Mouse (Mus musculus): ENCODE measurements around the gene Gm20388. TPM values are rescaled to one million over a fixed set of nuclear protein-coding genes. Genes with fewer than 3 reads are reported as not detected.

Gm20388 gene
- polyA plus RNA-seq, 1 experiment from 2014 or later: not detected

DNA sequence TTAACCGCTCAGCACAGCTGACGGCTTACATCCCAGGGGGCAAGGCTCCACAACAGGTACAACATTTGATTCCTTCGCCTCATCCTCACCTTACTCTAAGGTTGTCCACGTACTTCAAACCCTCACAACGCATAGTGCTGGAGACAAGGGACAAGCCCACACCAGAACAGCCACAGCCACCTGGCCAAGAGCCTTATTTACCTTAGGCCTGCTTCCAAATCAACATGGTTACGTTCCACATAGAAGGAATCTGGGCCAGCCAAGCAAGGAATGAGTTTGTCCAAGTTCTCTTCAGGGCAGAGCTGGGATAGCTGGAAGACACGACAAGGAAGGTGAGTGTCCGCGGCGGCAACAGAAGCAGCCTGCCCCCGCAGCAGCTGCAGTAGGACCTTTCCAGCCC lies 1699.3 kb downstream of the Gm20388 start:
- H3K4me2 ChIP-seq (replicated peaks; ENCODE audit: low read depth): no peak overlapping the region
- 93% methylated on average over 11 of the region's 11 CpGs for WGBS
- no peak for ATAC-seq
- no peak overlapping the region for H3K9ac ChIP-seq (ENCODE audit: low read depth, low read length)
- no peak overlapping the region for H3K27ac ChIP-seq (ENCODE audit: low read depth, low read length)
- no peaks in the 10 kb centered on the region for H3K9me3 ChIP-seq (ENCODE audit: control insufficient read depth)
- H3K36me3 ChIP-seq (ENCODE audit: control insufficient read depth, insufficient read depth): peaks cover 58% of the 10 kb centered on the region
- H3K27me3 ChIP-seq (replicated peaks; ENCODE audit: control insufficient read depth, insufficient read depth, low read length): no peaks in the 10 kb centered on the region
- no peak overlapping the region for H3K4me3 ChIP-seq (ENCODE audit: low read depth, low read length)
- TF ChIP-seq CTCF (IDR thresholded peaks at IDR 0.05; ENCODE audit: low read depth): no peak
- no peaks in the 10 kb centered on the region for H3K4me1 ChIP-seq (replicated peaks; ENCODE audit: control insufficient read depth, insufficient read depth, low read length)

DNA sequence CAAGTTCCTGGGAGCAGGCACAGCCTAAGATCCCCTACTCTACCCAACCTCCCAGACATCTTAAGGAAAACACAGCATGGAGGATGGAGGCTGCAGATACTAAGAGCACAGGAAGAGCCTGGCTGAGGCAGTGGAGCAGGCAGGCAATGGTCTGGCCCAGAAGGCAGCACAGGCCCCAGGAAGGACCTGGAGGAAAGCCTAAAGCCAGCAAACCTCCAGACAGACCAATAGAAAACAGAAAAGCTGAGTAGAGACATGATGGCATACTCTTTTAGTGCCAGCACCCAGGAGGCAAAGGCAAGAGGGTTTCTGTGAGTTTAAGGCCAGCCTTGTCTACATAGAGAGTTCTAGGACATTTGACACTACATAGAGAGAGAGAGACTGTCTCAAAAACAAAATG lies 1702.8 kb downstream of the Gm20388 start:
- no peaks in the 10 kb centered on the region for H3K4me1 ChIP-seq (replicated peaks; ENCODE audit: control insufficient read depth, insufficient read depth, low read length)
- H3K27me3 ChIP-seq (replicated peaks; ENCODE audit: control insufficient read depth, insufficient read depth, low read length): no peaks in the 10 kb centered on the region
- no peak overlapping the region for H3K27ac ChIP-seq (ENCODE audit: low read depth, low read length)
- peaks cover 47% of the 10 kb centered on the region for H3K36me3 ChIP-seq (ENCODE audit: control insufficient read depth, insufficient read depth)
- TF ChIP-seq CTCF (IDR thresholded peaks at IDR 0.05; ENCODE audit: low read depth): no peak
- H3K9me3 ChIP-seq (ENCODE audit: control insufficient read depth): no peaks in the 10 kb centered on the region
- H3K4me3 ChIP-seq (ENCODE audit: low read depth, low read length): no peak overlapping the region
- ATAC-seq: no peak
- H3K4me2 ChIP-seq (replicated peaks; ENCODE audit: low read depth): no peak overlapping the region
- H3K9ac ChIP-seq (ENCODE audit: low read depth, low read length): no peak overlapping the region

DNA sequence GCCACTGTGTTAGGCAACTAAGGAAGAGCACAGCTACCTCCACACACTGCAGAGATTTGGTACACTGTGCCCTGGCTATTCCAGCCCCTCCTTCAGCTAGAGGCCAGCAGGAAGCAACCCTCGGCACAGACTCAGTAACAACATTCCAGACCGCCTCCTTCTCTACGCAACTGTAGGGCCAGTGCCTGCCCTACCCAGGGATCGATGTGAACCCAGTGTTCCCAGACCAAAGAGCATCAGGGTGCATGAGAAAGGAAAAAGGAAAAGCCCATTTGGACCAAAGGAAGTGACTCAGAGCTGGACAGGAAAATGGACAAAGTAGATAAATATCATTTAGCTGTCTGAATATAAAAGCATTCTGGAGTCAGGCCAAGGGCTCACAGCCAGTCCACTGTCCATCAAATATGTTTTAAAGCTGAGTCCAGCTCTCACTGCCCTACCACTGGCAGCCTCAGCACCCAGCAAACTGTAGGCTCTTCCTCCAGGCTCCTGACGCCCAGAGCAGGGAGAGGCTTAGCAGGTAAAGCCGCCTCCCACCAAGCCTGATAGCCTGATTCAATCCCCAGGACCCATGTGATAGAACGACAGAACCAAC lies 1708.9 kb downstream of the Gm20388 start:
- Histone ChIP-seq H3K9ac (ENCODE audit: low read depth, low read length) (no peak overlapping the region), H3K27me3 (replicated peaks; ENCODE audit: control insufficient read depth, insufficient read depth, low read length) (no peaks in the 10 kb centered on the region), H3K9me3 (ENCODE audit: control insufficient read depth) (no peaks in the 10 kb centered on the region), H3K4me2 (replicated peaks; ENCODE audit: low read depth) (0 out of 2 replicates have a peak overlapping the region, but pooled peaks have one; percentile 6), H3K4me1 (replicated peaks; ENCODE audit: control insufficient read depth, insufficient read depth, low read length) (peaks cover 7% of the 10 kb centered on the region), H3K4me3 (ENCODE audit: low read depth, low read length) (no peak overlapping the region), H3K27ac (ENCODE audit: low read depth, low read length) (peak overlapping the region; percentile 68), H3K36me3 (ENCODE audit: control insufficient read depth, insufficient read depth) (peaks cover 17% of the 10 kb centered on the region)
- TF ChIP-seq CTCF (IDR thresholded peaks at IDR 0.05; ENCODE audit: low read depth): no peak
- 19% methylated on average over 7 of the region's 7 CpGs for WGBS
- peak; percentile 87 for ATAC-seq

DNA sequence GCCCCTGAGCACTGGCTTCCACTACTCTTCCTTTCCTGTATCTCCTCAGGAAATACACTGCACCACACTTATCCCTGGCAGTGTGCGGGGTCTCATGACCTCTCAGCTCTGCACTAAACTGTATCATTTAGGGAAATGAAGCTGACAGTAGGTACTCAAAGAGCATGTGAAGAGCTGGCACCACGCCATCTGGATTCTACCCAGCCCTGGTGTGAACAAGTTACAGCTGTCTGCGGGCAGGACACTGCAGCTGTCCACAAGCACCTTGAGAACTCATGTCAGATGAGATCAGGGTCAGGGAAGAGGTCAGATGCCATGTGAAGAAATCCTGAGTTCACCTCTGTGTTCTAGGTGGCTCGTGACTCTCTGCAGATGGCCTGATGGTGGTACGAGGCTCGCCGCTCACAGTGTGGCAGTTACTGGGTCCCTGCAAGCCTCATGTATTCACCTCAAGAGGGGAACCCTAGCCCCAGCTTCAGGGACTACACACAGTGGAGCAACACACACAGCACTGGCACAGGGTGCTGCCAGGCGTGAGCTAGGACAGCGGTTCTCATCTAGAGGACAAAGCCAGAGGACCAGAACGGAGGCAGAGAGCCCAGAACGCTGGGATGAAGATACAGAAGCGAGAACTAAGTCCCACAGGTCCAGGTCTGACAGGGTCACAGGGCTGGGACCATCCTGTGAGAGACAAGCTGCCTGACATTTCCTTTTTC lies 1710.3 kb downstream of the Gm20388 start:
- Histone ChIP-seq H3K27ac (ENCODE audit: low read depth, low read length) (no peak overlapping the region), H3K27me3 (replicated peaks; ENCODE audit: control insufficient read depth, insufficient read depth, low read length) (no peaks in the 10 kb centered on the region), H3K4me1 (replicated peaks; ENCODE audit: control insufficient read depth, insufficient read depth, low read length) (peaks cover 7% of the 10 kb centered on the region), H3K36me3 (ENCODE audit: control insufficient read depth, insufficient read depth) (peaks cover 17% of the 10 kb centered on the region), H3K4me3 (ENCODE audit: low read depth, low read length) (no peak overlapping the region), H3K4me2 (replicated peaks; ENCODE audit: low read depth) (no peak overlapping the region), H3K9me3 (ENCODE audit: control insufficient read depth) (no peaks in the 10 kb centered on the region), H3K9ac (ENCODE audit: low read depth, low read length) (no peak overlapping the region)
- TF ChIP-seq CTCF (IDR thresholded peaks at IDR 0.05; ENCODE audit: low read depth): no peak
- ATAC-seq: no peak
- WGBS: 70% methylated on average over 12 of the region's 12 CpGs

DNA sequence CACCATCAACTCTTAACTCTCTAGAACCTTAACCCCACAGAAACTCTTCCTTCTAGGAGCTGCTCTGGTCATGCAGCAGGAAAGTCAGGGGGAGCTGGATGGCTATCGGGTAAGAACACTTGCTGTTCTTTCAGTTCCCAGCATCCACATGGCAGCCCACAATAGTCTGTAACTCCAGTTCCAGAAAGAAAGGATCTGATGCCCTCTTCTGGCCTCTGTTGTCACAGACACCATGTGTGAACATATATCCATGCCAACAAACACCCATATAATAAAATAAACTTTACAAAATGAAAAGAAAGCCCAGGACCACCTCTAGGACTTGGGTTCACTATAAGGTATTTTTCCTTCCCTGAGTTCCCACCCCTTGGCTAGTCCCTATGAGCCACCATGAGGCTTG lies 1711.2 kb downstream of the Gm20388 start:
- TF ChIP-seq CTCF (IDR thresholded peaks at IDR 0.05; ENCODE audit: low read depth): peak; percentile 54
- Histone ChIP-seq H3K36me3 (ENCODE audit: control insufficient read depth, insufficient read depth) (peaks cover 11% of the 10 kb centered on the region), H3K9me3 (ENCODE audit: control insufficient read depth) (no peaks in the 10 kb centered on the region), H3K4me1 (replicated peaks; ENCODE audit: control insufficient read depth, insufficient read depth, low read length) (peaks cover 7% of the 10 kb centered on the region), H3K4me3 (ENCODE audit: low read depth, low read length) (no peak overlapping the region), H3K9ac (ENCODE audit: low read depth, low read length) (no peak overlapping the region), H3K27ac (ENCODE audit: low read depth, low read length) (no peak overlapping the region), H3K4me2 (replicated peaks; ENCODE audit: low read depth) (no peak overlapping the region), H3K27me3 (replicated peaks; ENCODE audit: control insufficient read depth, insufficient read depth, low read length) (no peaks in the 10 kb centered on the region)
- ATAC-seq: no peak
- 66% methylated on average over 1 of the region's 1 CpGs for WGBS

DNA sequence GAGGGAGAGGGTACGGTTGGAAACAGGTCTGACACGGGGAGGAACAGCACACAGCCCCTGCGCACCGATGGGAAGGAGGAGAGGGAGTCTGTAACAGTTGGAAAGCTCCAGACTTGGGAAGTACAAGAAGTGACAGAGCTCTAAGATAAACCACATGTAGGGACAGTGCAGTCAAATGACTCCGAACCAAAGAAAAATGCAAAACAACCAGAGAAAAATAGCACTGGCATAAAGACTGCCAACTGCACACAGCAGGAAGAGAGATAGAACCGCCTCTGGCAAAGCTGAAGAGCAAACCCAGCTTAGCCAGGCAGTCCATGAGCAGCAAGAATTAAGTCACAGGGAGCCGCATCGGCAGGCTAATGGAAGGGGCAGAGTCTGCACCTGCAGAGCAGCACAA lies 1712.4 kb downstream of the Gm20388 start:
- peaks cover 10% of the 10 kb centered on the region; the same call in 1 of the 2 replicates for H3K36me3 ChIP-seq (ENCODE audit: control insufficient read depth, insufficient read depth)
- no peak for ATAC-seq
- peaks cover 7% of the 10 kb centered on the region for H3K4me1 ChIP-seq (replicated peaks; ENCODE audit: control insufficient read depth, insufficient read depth, low read length)
- H3K27me3 ChIP-seq (replicated peaks; ENCODE audit: control insufficient read depth, insufficient read depth, low read length): no peaks in the 10 kb centered on the region
- H3K27ac ChIP-seq (ENCODE audit: low read depth, low read length): no peak overlapping the region
- no peaks in the 10 kb centered on the region for H3K9me3 ChIP-seq (ENCODE audit: control insufficient read depth)
- no peak overlapping the region for H3K9ac ChIP-seq (ENCODE audit: low read depth, low read length)
- no peak for TF ChIP-seq CTCF (IDR thresholded peaks at IDR 0.05; ENCODE audit: low read depth)
- no peak overlapping the region for H3K4me2 ChIP-seq (replicated peaks; ENCODE audit: low read depth)
- WGBS: 86% methylated on average over 8 of the region's 8 CpGs
- H3K4me3 ChIP-seq (ENCODE audit: low read depth, low read length): no peak overlapping the region
